Comparison of ENCODE assay signal across 8 mouse cellular contexts in the genomic region with DNA sequence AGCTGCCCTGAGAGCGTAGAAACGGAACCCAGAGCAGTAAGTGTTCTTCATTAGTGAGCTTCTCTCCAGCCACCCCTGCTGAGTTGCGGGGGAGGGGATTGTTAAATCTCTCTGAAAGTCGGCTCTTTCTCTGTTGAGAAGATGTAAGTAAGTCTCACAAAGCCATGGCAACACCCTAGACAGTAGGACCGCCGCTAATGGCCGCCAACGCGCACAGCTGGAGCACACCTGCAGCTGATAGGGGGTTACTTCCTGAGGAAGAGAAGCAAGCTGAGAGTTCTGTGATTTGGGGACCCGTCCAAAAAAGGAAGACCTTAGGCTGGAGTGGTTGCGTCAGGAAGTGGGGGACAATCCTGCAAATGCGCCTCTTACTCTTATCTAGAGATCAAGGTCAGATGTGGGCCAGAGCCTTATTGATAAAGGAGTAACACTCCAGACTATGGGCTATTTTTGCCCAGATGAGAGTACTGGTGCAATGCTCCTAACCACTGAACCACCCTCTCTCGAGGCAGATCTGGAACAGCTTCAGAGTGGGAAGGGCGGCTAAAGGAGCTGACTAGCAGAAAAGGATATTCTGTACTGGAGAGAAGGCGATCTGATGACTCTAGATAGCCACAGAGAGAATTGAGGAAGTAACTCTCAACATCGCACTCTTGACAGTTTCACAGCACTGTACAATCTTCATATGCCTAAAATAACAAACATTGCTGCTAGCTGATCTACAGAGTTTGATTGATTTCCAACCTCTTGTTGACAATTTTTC. TPM values are rescaled to one million over a fixed set of nuclear protein-coding genes. Genes with fewer than 3 reads are reported as not detected.
DNase-seq lines count a peak whose midpoint lies in the region; ATAC-seq and TF ChIP-seq lines count a peak whose summit lies in the region.

No protein-coding gene starts in this region.

- H3K27ac ChIP-seq in kidney, postnatal 0 days = no peak overlapping the region
- no peak overlapping the region for H3K27ac ChIP-seq in cerebellum, adult 2 months (ENCODE audit: insufficient read depth, low read length)
- H3K27ac ChIP-seq in heart, embryonic 16.5 days (ENCODE audit: low read length) = no peak overlapping the region
- H3K27ac ChIP-seq in liver, embryonic 14.5 days = no peak overlapping the region

- no peak for TF ChIP-seq EP300 in liver, embryonic 14.5 days (IDR thresholded peaks at IDR 0.05; ENCODE audit: low read depth)

- H3K4me1 ChIP-seq in kidney, postnatal 0 days (replicated peaks; ENCODE audit: insufficient read depth, low read length) = no peaks in the 10 kb centered on the region
- H3K4me1 ChIP-seq in cerebellum, adult 2 months (ENCODE audit: control insufficient read depth, insufficient read depth, low read length) = peaks cover 7% of the 10 kb centered on the region; the same call in 1 of the 2 replicates
- H3K4me1 ChIP-seq in heart, embryonic 16.5 days (ENCODE audit: control insufficient read depth, insufficient read depth, low read length) = peaks cover 18% of the 10 kb centered on the region
- peaks cover 23 to 33% of the 10 kb centered on the region in 2 experiments for H3K4me1 ChIP-seq in liver, embryonic 14.5 days (replicated peaks; ENCODE audit: control insufficient read depth in 2 of 2, insufficient read depth in 2 of 2, low read length in 1 of 2)

- no peaks in the 10 kb centered on the region for H3K9me3 ChIP-seq in kidney, postnatal 0 days (replicated peaks; ENCODE audit: low read length)
- H3K9me3 ChIP-seq in heart, embryonic 16.5 days (replicated peaks; ENCODE audit: control insufficient read depth, low read length) = no peaks in the 10 kb centered on the region
- no peaks in the 10 kb centered on the region for H3K9me3 ChIP-seq in liver, embryonic 14.5 days (ENCODE audit: control insufficient read depth, low read length)

- TF ChIP-seq POLR2A in cerebellum, adult 2 months (IDR thresholded peaks at IDR 0.05; ENCODE audit: borderline replicate concordance, insufficient read depth, low read length) = no peak

- H3K27me3 ChIP-seq in kidney, postnatal 0 days (ENCODE audit: insufficient read depth, low read length) = no peaks in the 10 kb centered on the region
- no peaks in the 10 kb centered on the region for H3K27me3 ChIP-seq in cerebellum, adult 2 months (ENCODE audit: control insufficient read depth, insufficient read depth, low read length)
- no peaks in the 10 kb centered on the region for H3K27me3 ChIP-seq in heart, embryonic 16.5 days (ENCODE audit: control insufficient read depth, insufficient read depth, low read length)
- H3K27me3 ChIP-seq in liver, embryonic 14.5 days (ENCODE audit: control insufficient read depth, insufficient read depth, low read length) = no peaks in the 10 kb centered on the region

- H3K9ac ChIP-seq in kidney, postnatal 0 days (ENCODE audit: low read depth, low read length) = no peak overlapping the region
- H3K9ac ChIP-seq in heart, embryonic 16.5 days (ENCODE audit: low read length) = peak overlapping the region; percentile 44; the same call in 1 of the 2 replicates
- H3K9ac ChIP-seq in liver, embryonic 14.5 days (replicated peaks) = peak overlapping the region; percentile 63

- peak overlapping the region; percentile 98 for H3K4me2 ChIP-seq in kidney, postnatal 0 days (ENCODE audit: low read length)
- peak overlapping the region; percentile 89 for H3K4me2 ChIP-seq in heart, embryonic 16.5 days (ENCODE audit: low read depth, low read length)
- H3K4me2 ChIP-seq in liver, embryonic 14.5 days (ENCODE audit: low read depth) = peak overlapping the region; percentile 92

- no peak for TF ChIP-seq CTCF in kidney, postnatal 0 days (IDR thresholded peaks at IDR 0.05; ENCODE audit: low read depth)
- TF ChIP-seq CTCF in cerebellum, adult 2 months (IDR thresholded peaks at IDR 0.05; ENCODE audit: borderline replicate concordance, insufficient read depth, low read depth, low read length) = no peak
- no peak for TF ChIP-seq CTCF in liver, embryonic 14.5 days (IDR thresholded peaks at IDR 0.05; ENCODE audit: low read depth)

- DNase-seq in kidney, postnatal 0 days (ENCODE audit: low spot score) = peak; percentile 12
- no peak for DNase-seq in kidney, postnatal 36 days
- DNase-seq in cerebellum, adult 2 months = peak; percentile 29 to 35
- no peak for DNase-seq in liver, embryonic 14.5 days (ENCODE audit: low read depth in 3 of 3, low spot score in 3 of 3)
- DNase-seq in retina, postnatal 1 day = peak; percentile 20
- no peak for DNase-seq in MN1 (ENCODE audit: low spot score)
- no peak for DNase-seq in gastrocnemius, postnatal 25 days

- no peak for ATAC-seq in kidney, postnatal 0 days (replicated peaks; ENCODE audit: low FRiP score, low read depth)
- ATAC-seq in heart, embryonic 16.5 days (replicated peaks; ENCODE audit: extremely low read depth, insufficient read depth, low FRiP score) = no peak
- no peak for ATAC-seq in liver, embryonic 14.5 days (ENCODE audit: insufficient read depth)

- WGBS in kidney, postnatal 0 days = 25% methylated on average over 16 of the region's 16 CpGs
- WGBS in cerebellum, adult 2 months = 40% methylated on average over 16 of the region's 16 CpGs
- 14% methylated on average over 16 of the region's 16 CpGs for WGBS in heart, embryonic 16.5 days
- 4% methylated on average over 16 of the region's 16 CpGs for WGBS in liver, embryonic 14.5 days (ENCODE audit: insufficient replicate concordance)

- H3K4me3 ChIP-seq in kidney, postnatal 0 days (replicated peaks; ENCODE audit: low read depth, low read length) = no peak overlapping the region
- peak overlapping the region; percentile 66 for H3K4me3 ChIP-seq in cerebellum, adult 2 months (replicated peaks; ENCODE audit: insufficient read depth, low read depth, low read length)
- H3K4me3 ChIP-seq in heart, embryonic 16.5 days (ENCODE audit: low read length) = peak overlapping the region; percentile 68
- H3K4me3 ChIP-seq in liver, embryonic 14.5 days (ENCODE audit: insufficient read depth in 1 of 2, low read depth in 2 of 2, low read length in 2 of 2) = peak overlapping the region; percentile 49 to 79

- H3K36me3 ChIP-seq in kidney, postnatal 0 days (ENCODE audit: insufficient read depth, low read length) = no peaks in the 10 kb centered on the region
- no peaks in the 10 kb centered on the region for H3K36me3 ChIP-seq in heart, embryonic 16.5 days (ENCODE audit: control insufficient read depth, insufficient read depth)
- H3K36me3 ChIP-seq in liver, embryonic 14.5 days (replicated peaks; ENCODE audit: control insufficient read depth, insufficient read depth, low read depth) = no peaks in the 10 kb centered on the region

RNA-seq across cellular contexts. Expression of a gene that starts 1.0 kb away (rescaled TPM):
- polyA plus RNA-seq in kidney, postnatal 0 days (2015; fragmentation: Nextera tagmentation; extraction: Ambion mirVana) = 2.9 and 3.0 TPM in 2 replicates
- polyA plus RNA-seq in cerebellum, adult 2 months (2012; rRNA removed) = 27.9 and 28.2 TPM in 2 replicates
- 3.6 and 3.8 TPM in 2 replicates for polyA plus RNA-seq in heart, embryonic 16.5 days (2015; fragmentation: Nextera tagmentation; extraction: Ambion mirVana)
- polyA plus RNA-seq in liver, embryonic 14.5 days (2012; rRNA removed) = 17.6 and 20.6 TPM in 2 replicates
- 16.1 and 16.7 TPM in 2 replicates for polyA plus RNA-seq in liver, embryonic 14.5 days (2014; fragmentation: Nextera tagmentation; extraction: Ambion mirVana)
- total RNA-seq in gastrocnemius, postnatal 25 days (2021) = 10 to 100 TPM in 1 of 2 experiments, 1 to 10 TPM in 1; 9.5 to 11.7 TPM

RNA-seq across cellular contexts. Expression of a gene that starts 35.4 kb away (rescaled TPM):
- polyA plus RNA-seq in kidney, postnatal 0 days (2015; fragmentation: Nextera tagmentation; extraction: Ambion mirVana) = 521 and 525 TPM in 2 replicates
- 254 and 260 TPM in 2 replicates for polyA plus RNA-seq in cerebellum, adult 2 months (2012; rRNA removed)
- polyA plus RNA-seq in heart, embryonic 16.5 days (2015; fragmentation: Nextera tagmentation; extraction: Ambion mirVana) = 269 and 312 TPM in 2 replicates
- 62.5 and 109 TPM in 2 replicates for polyA plus RNA-seq in liver, embryonic 14.5 days (2012; rRNA removed)
- polyA plus RNA-seq in liver, embryonic 14.5 days (2014; fragmentation: Nextera tagmentation; extraction: Ambion mirVana) = 255 and 261 TPM in 2 replicates
- 100 to 1,000 TPM; 137 to 142 TPM for total RNA-seq in gastrocnemius, postnatal 25 days (2021)

Comparison
In these comparisons a context has a peak if more than half of its experiments do, and no peak if none do; other contexts are left out.
1. DNase-seq: peak in kidney, postnatal 0 days (single experiment), cerebellum, adult 2 months (2 of 2) and retina, postnatal 1 day (single experiment); none in kidney, postnatal 36 days (0 of 2), liver, embryonic 14.5 days (0 of 3), MN1 (single experiment) and gastrocnemius, postnatal 25 days (single experiment).
2. Peak in every context shown above with its lines, with median percentiles within 50 percentile points of each other: H3K4me2 ChIP-seq.